Mouse (Mus musculus): ENCODE measurements at regions not wholly inside any gene's neighbourhood (a gene's known extent, or its start where the extent isn't known, plus 50 kb on each side); places are given as distances from the start of the nearest gene placed in this dataset.

DNA sequence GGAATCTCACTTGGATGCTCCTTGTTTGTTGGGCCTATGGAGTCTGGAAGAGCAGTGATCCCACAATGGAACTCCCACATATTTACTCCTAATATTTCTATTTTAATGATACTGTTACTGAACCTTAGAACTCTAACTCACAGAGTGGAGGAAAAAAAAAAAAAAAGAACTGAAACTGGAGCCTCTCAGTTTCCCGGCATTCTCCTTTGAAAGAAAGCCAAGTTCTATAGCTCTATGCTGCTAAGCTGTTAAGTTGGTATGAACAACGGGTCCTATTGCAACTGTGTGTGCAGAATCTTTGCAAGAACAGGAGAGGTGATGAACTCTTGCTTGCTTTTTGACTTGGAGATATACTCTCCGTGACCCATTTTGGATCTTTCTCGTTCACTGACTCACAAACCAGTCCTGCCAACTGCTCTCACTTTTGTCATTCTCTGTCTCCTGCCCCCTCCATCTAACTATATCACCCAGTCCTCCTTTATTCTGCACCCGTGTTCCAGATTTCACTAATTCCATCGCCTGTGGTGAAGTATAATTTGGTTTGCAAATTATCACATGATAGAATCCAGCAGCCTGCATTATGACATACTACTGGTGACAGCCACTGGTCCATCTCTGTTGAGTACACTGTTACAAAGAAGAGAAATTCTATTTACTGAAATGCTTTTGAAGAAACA lies 92.6 kb upstream of the Ctsc start:
- DNase-seq: no peak

DNA sequence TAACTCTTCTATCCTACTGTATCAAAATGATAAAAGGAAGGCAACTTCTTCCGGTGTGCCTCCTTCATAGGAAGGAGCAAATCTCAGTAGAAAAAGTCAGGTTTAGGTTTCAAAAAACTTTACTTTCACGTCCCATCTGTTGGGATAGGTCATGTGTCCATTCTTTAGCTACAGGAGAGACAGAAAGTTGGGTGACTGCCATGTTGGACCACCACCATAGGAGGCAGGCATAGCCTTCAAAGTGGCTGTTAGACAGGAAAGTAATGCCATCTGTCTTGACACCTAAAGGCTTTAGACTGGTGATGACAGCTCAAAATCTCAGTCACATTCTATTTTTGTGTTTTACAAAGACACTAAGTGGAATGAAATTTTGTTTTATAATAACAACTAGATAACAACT lies 90.3 kb upstream of the Ctsc start:
- DNase-seq: no peak

DNA sequence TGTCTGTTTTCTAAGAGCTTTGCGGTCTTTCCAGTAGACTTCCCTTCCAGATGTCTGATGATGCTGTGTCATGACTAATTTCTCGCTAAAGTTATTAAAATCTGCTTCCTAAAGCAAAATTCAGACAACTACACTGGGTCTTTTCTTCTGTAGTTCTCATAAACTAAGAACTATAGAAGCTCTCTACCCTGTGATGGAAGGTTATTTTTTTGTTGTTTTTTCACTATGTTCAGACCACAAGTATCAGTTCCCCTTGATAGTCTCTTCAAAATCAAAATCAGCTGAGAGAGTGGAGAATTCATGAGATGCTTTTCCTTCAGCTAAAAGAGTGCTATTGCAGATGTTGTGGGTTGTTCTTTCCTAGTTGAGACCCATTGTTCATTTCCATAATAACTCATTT lies 85.1 kb upstream of the Ctsc start:
- no peak for DNase-seq

DNA sequence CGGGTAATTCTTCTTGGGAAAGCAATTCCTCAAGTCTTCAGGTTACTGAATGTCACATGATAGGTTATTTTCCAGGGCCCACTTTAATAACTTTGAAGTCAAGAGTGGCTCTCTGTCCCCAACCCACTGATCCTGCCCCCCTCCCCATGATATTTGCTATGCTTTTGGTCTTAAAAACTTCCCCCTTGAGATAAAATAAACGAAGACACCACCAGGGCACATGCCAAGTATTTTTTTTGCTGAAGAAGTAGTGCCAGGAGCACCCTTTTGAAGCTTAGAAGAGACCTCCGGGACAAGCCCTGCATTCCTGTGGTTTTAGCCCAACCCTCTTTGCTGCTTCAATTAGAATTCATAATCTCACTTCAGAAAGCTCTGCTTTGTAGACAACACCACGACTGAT lies 78.8 kb upstream of the Ctsc start:
- DNase-seq: peak; percentile 6

DNA sequence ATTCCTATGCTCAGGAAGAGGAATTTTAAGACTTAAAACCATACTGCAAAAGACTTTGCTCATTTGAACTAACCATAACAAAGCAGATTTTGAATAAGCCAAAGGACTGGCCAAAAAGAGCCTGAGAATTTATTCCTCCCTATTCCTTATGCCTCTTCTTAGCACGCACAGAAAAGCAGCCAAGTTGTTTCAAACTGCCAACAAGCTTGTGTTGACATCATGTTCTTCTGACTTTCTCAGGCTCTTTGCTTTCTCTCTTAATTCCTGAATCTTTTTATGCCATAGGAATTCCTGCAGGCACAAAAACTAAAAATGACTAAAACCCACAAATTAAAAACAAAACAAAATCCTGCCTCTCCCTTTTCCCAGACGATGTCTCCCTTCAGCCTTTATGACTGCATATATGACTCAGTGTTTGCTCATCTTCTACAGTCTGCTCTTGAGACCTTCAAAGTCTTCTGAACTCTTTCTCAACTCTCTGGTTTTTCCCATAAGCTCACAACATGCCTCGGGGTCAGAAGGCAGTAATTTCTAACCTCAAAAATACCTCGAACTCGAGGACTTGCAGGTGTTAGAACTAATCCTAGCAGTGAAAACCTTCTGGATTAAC lies 77.9 kb upstream of the Ctsc start:
- no peak for DNase-seq

DNA sequence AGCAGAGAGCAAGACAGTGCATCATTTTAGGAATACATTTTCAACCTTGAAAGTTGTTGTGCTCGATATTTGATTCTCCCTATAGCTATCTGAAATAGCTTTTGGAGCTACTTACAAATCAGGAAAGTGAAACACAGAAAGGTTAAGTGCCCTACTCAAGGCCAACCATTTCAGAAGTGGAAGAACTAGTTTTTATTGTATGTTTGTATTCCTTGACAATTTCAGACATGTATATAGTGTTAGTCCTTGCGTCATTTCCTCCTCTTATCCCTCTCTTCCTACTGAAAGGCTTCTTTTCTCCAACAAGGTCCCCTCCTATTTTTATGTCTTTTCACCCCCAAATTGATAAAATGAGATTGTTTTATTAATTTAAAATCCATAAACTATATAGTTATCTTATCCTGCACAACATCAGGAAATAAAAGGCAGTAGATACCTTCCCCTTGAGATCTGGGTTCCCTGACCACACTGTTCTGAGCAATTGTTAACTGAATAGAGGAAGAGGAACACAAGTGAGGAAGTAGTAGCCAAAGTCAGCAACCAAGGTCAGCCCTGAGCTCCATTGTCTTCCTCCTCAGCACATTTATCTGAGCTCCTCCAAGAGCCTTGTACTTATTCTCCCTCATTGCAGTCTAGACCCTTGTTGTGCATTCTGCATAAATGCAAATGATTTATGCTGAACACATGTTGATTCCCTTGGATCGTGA lies 76.1 kb upstream of the Ctsc start:
- no peak for DNase-seq

DNA sequence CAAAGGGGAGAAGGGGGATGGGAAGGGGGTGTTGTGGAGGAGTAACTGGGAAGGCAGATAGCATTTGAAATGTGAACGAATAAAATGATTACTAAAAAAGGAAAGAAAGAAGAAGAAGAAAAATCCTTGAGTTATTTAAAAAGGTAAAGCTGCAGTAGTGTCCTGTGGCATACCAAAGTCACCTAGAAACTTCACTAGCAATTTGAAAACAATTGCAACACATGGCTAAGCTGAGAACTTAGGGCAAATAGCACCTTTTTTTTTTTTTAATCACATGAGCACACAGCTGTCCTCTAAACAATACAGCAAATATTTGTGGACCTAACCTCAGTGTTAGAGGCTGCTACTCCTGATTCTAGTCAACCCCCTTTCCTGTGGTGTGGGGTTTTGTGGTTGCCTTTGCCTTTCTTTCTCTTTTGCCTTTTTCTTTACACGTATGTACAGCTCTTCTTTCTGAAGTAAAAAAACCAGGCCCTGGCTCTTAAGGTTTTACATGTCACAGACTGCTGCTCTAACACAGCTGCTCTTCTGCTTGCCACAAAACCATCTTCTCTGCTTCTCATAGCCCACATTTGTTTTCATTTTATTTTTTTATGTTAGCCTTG lies 71.6 kb upstream of the Ctsc start:
- no peak for DNase-seq

DNA sequence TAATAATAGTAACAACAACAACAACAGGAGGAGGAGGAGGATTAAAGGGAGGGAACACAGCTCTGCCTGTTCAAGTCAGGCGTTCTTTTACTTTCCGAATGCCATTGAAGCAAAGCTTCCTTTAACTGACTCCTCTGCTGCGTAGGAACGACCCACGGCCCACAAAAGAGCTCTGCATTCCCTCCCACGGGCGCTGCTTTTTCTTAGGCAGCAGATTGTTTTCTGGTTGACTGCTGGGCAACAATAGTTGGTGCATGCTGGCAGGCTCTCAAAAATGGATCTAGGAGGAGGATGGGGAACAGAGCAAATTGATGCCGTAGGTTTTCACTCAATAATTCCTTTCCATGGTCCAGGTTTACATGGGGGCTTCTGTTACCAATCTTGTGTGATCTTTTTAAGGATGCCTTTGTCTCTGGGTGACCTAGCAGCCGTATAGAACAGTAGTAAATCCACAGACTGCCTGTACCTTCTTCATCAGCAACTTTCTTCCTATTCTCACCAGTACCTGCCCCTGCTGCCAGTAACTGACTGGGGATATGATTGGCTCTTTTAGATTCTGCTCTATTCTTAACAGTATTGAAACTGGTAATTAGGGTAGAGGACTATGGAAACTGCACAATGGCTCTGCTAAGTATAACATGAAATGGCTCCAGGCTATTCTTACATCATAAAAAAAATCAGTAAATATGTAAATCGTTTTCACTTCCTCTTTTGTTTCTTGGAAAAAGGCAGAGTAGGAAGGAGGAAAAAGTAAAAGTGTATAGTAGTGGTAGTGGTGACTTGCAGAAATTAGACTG lies 70.8 kb upstream of the Ctsc start:
- DNase-seq: no peak

DNA sequence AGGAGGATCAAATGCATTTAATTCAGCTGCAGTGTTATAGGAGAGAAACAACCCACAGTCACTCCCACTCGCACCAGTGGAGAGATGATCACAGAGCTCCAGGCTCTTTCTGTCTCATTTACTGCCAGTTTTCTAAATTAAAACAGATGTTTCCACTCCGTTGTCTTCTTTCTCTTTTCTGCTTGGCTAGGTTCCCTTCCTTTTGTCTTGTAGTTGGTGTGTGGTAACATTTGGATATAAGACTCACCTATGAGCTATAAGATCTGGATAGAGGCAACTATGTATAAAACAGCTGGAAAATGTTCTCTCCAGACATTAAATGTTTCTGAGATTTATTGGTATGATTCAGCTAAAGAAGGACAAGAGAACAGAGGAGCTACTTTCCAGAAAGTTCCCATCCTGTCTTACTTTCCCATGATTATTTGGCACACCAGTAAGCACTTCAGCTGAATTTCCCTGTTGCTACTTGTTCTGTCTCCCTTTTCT lies 63.1 kb upstream of the Ctsc start:
- DNase-seq: no peak

DNA sequence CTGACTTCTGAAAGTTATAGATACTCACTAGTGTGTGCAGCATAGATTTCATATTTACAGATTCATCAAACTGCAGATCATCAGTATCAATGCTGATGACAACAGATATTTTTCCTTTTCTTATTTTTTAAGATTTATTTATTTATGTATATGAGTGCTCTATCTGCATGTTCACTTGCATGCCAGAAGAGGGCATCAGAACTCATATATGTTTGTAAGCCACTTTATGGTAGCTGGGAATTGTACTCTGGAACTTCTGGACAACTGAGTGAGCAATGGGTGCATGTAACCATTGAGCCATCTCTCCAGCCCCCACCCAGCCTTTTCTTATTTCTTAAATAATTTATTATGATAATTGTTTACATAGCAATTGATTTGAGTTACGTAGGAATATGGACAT lies 62.5 kb upstream of the Ctsc start:
- DNase-seq: no peak

DNA sequence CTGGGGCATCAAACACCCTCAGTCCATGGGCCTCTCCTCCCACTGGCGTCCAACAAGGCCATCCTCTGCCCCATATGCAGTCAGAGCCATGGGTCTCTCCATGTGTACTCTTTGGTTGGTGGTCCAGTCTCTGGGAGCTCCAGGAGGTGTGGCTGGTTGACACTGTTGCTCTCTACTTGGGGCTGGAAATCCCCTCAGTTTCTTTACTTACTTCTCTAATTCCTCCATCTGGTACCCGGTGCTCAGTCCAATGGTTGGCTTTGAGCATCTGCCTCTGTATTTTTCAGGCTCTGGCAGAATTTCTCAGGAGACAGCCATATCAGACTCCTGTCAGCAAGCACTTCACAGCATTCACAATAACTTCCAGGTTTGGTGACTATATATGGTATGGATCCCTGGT lies 55.7 kb upstream of the Ctsc start:
- DNase-seq: no peak

DNA sequence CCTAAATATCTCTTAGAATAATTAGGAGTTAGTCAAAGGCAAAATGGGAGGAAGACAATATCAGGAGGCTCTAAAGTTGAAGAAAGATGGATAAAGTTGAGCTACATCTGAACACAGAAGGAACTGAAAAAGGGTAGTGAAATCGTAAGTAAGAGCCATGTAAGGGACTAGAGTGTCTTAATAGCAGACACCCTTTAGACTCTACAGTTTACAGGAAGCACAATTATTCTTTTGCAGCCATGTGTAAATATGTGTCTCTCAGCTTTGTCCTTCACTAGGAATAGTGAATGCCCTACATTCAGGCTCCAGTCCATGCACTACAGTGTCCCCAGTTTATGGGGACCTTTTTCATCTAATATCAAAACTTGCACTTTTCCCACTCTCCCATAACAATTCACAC lies 52.1 kb upstream of the Ctsc start:
- no peak for DNase-seq
